Mouse (Mus musculus): ENCODE measurements around the gene Tnnc2. TPM values are rescaled to one million over a fixed set of nuclear protein-coding genes. Genes with fewer than 3 reads are reported as not detected.

Tnnc2 gene
- polyA plus RNA-seq, 1 experiment from 2014 or later = 8.1 TPM

Other genes with a start within 250 kb of the Tnnc2 start
- gene Wfdc2, start 217.6 kb downstream of the Tnnc2 start, polyA plus RNA-seq (2015; fragmentation: Nextera tagmentation; extraction: Ambion mirVana) = 162 and 175 TPM in 2 replicates
- not detected in 2 replicates for gene Spint3, start 206.5 kb downstream of the Tnnc2 start, polyA plus RNA-seq (2015; fragmentation: Nextera tagmentation; extraction: Ambion mirVana)
- gene Wfdc6a, start 194.5 kb downstream of the Tnnc2 start, polyA plus RNA-seq (2015; fragmentation: Nextera tagmentation; extraction: Ambion mirVana) = 1.0 and 1.5 TPM in 2 replicates
- not detected in 2 replicates for gene Eppin, start 186.4 kb downstream of the Tnnc2 start, polyA plus RNA-seq (2015; fragmentation: Nextera tagmentation; extraction: Ambion mirVana)
- gene Wfdc6b, start 166.4 kb downstream of the Tnnc2 start, polyA plus RNA-seq (2015; fragmentation: Nextera tagmentation; extraction: Ambion mirVana) = not detected in 2 replicates
- not detected in 2 replicates for gene Wfdc8, start 166.3 kb downstream of the Tnnc2 start, polyA plus RNA-seq (2015; fragmentation: Nextera tagmentation; extraction: Ambion mirVana)
- not detected in 2 replicates for gene Wfdc16, start 141.2 kb downstream of the Tnnc2 start, polyA plus RNA-seq (2015; fragmentation: Nextera tagmentation; extraction: Ambion mirVana)
- gene Wfdc10, start 123.9 kb downstream of the Tnnc2 start, polyA plus RNA-seq (2015; fragmentation: Nextera tagmentation; extraction: Ambion mirVana) = 0.44 and 0.99 TPM in 2 replicates
- not detected in 2 replicates for gene Wfdc9, start 123.4 kb downstream of the Tnnc2 start, polyA plus RNA-seq (2015; fragmentation: Nextera tagmentation; extraction: Ambion mirVana)
- gene Wfdc11, start 105.9 kb downstream of the Tnnc2 start, polyA plus RNA-seq (2015; fragmentation: Nextera tagmentation; extraction: Ambion mirVana) = not detected in 2 replicates
- 1.9 and 3.7 TPM in 2 replicates for gene Wfdc13, start 94.9 kb downstream of the Tnnc2 start, polyA plus RNA-seq (2015; fragmentation: Nextera tagmentation; extraction: Ambion mirVana)
- gene Spint4, start 81.5 kb downstream of the Tnnc2 start, polyA plus RNA-seq (2015; fragmentation: Nextera tagmentation; extraction: Ambion mirVana) = not detected in 2 replicates
- not detected in 2 replicates for gene Spint5, start 64.7 kb downstream of the Tnnc2 start, polyA plus RNA-seq (2015; fragmentation: Nextera tagmentation; extraction: Ambion mirVana)
- gene Wfdc3, start 34.0 kb downstream of the Tnnc2 start, polyA plus RNA-seq (2015; fragmentation: Nextera tagmentation; extraction: Ambion mirVana) = 2.2 and 2.3 TPM in 2 replicates
- gene Dnttip1, start 34.0 kb downstream of the Tnnc2 start, polyA plus RNA-seq (2015; fragmentation: Nextera tagmentation; extraction: Ambion mirVana) = 60.9 and 64.7 TPM in 2 replicates
- 428 and 438 TPM in 2 replicates for gene Ube2c, start 10.1 kb downstream of the Tnnc2 start, polyA plus RNA-seq (2015; fragmentation: Nextera tagmentation; extraction: Ambion mirVana)
- gene Snx21, start 5.9 kb upstream of the Tnnc2 start, polyA plus RNA-seq (2015; fragmentation: Nextera tagmentation; extraction: Ambion mirVana) = 24.6 and 24.8 TPM in 2 replicates
- gene Acot8, start 24.9 kb upstream of the Tnnc2 start, polyA plus RNA-seq (2015; fragmentation: Nextera tagmentation; extraction: Ambion mirVana) = 21.9 and 22.9 TPM in 2 replicates
- gene Zswim3, start 25.1 kb upstream of the Tnnc2 start, polyA plus RNA-seq (2015; fragmentation: Nextera tagmentation; extraction: Ambion mirVana) = 7.9 and 8.5 TPM in 2 replicates
- gene Zswim1, start 42.7 kb upstream of the Tnnc2 start, polyA plus RNA-seq (2015; fragmentation: Nextera tagmentation; extraction: Ambion mirVana) = 13.1 and 13.5 TPM in 2 replicates
- not detected in 2 replicates for gene Spata25, start 48.6 kb upstream of the Tnnc2 start, polyA plus RNA-seq (2015; fragmentation: Nextera tagmentation; extraction: Ambion mirVana)
- 132 and 159 TPM in 2 replicates for gene Ctsa, start 52.9 kb upstream of the Tnnc2 start, polyA plus RNA-seq (2015; fragmentation: Nextera tagmentation; extraction: Ambion mirVana)
- 6.2 and 6.9 TPM in 2 replicates for gene Neurl2, start 53.5 kb upstream of the Tnnc2 start, polyA plus RNA-seq (2015; fragmentation: Nextera tagmentation; extraction: Ambion mirVana)
- 43.9 and 48.5 TPM in 2 replicates for gene Pltp, start 77.7 kb upstream of the Tnnc2 start, polyA plus RNA-seq (2015; fragmentation: Nextera tagmentation; extraction: Ambion mirVana)
- gene Pcif1, start 99.3 kb upstream of the Tnnc2 start, polyA plus RNA-seq (2015; fragmentation: Nextera tagmentation; extraction: Ambion mirVana) = 64.7 and 70.9 TPM in 2 replicates
- gene Zfp335, start 131.8 kb upstream of the Tnnc2 start, polyA plus RNA-seq (2015; fragmentation: Nextera tagmentation; extraction: Ambion mirVana) = 10.6 and 12.1 TPM in 2 replicates
- 5.3 and 6.2 TPM in 2 replicates for gene Mmp9, start 160.8 kb upstream of the Tnnc2 start, polyA plus RNA-seq (2015; fragmentation: Nextera tagmentation; extraction: Ambion mirVana)
- gene Slc12a5, start 180.8 kb upstream of the Tnnc2 start, polyA plus RNA-seq (2015; fragmentation: Nextera tagmentation; extraction: Ambion mirVana) = 1.0 and 1.4 TPM in 2 replicates